In genomic region chr5:43673083-43673482, GRCm38 (mm10) we compare ENCODE assay signal across 8 mouse cellular contexts. TPM values are rescaled to one million over a fixed set of nuclear protein-coding genes. Genes with fewer than 3 reads are reported as not detected.
DNase-seq lines count a peak whose midpoint lies in the region; ATAC-seq and TF ChIP-seq lines count a peak whose summit lies in the region.

No protein-coding gene starts in this region.

- H3K27ac ChIP-seq in left cerebral cortex, adult 2 months, result peak overlapping the region; percentile 96
- H3K27ac ChIP-seq in forebrain, embryonic 11.5 days (ENCODE audit: low read depth, low read length), result no peak overlapping the region
- H3K27ac ChIP-seq in limb, embryonic 12.5 days, result peak overlapping the region; percentile 96
- peak overlapping the region; percentile 95 for H3K27ac ChIP-seq in neural tube, embryonic 15.5 days (replicated peaks)

- H3K4me1 ChIP-seq in forebrain, embryonic 11.5 days (replicated peaks; ENCODE audit: control insufficient read depth, insufficient read depth, low read length), result peaks cover 4% of the 10 kb centered on the region; the same call in 1 of the 2 replicates
- peaks cover 8% of the 10 kb centered on the region for H3K4me1 ChIP-seq in limb, embryonic 12.5 days (replicated peaks)
- peaks cover 12% of the 10 kb centered on the region for H3K4me1 ChIP-seq in neural tube, embryonic 15.5 days

- peak overlapping the region; percentile 79 for H3K9ac ChIP-seq in forebrain, embryonic 11.5 days (ENCODE audit: low read length)
- peak overlapping the region; percentile 66 for H3K9ac ChIP-seq in limb, embryonic 12.5 days (replicated peaks)
- peak overlapping the region; percentile 64 for H3K9ac ChIP-seq in neural tube, embryonic 15.5 days (replicated peaks)

- no peak for TF ChIP-seq CTCF in left cerebral cortex, adult 2 months (IDR thresholded peaks at IDR 0.05)

- no peaks in the 10 kb centered on the region; the same call in 1 of the 2 replicates for H3K36me3 ChIP-seq in forebrain, embryonic 11.5 days (ENCODE audit: control insufficient read depth, insufficient read depth, low read length)
- peaks cover 28% of the 10 kb centered on the region for H3K36me3 ChIP-seq in limb, embryonic 12.5 days
- H3K36me3 ChIP-seq in neural tube, embryonic 15.5 days, result 0 out of 2 replicates have a peak, but pooled peaks cover 4% of the 10 kb centered on the region

- H3K27me3 ChIP-seq in forebrain, embryonic 11.5 days (ENCODE audit: control insufficient read depth, insufficient read depth, low read length), result no peaks in the 10 kb centered on the region
- no peaks in the 10 kb centered on the region for H3K27me3 ChIP-seq in limb, embryonic 12.5 days
- H3K27me3 ChIP-seq in neural tube, embryonic 15.5 days (replicated peaks), result no peaks in the 10 kb centered on the region

- peak; percentile 5; the same call in 1 of the 2 replicates for ATAC-seq in forebrain, embryonic 11.5 days (replicated peaks; ENCODE audit: low FRiP score)
- no peak for ATAC-seq in limb, embryonic 12.5 days (ENCODE audit: insufficient number of reproducible peaks, insufficient read depth, low FRiP score, low TSS enrichment, low read depth)
- ATAC-seq in neural tube, embryonic 15.5 days (ENCODE audit: low FRiP score), result no peak

- intact Hi-C loops in left cerebral cortex, adult 2 months (cut with DNase I), result loop anchor here (5.0 to 10.0 kb wide), 3 partner anchors 152 to 594 kb away; partner anchors contain the start of gene Fbxl5
- intact Hi-C loops in left cerebral cortex, postnatal 25 days (cut with DNase I), result loop anchor here (5.0 to 10.0 kb wide), 3 partner anchors 164 to 1762 kb away; no protein-coding TSS in a partner anchor

- H3K4me3 ChIP-seq in left cerebral cortex, adult 2 months, result peak overlapping the region; percentile 66
- peak overlapping the region; percentile 44; the same call in 1 of the 2 replicates for H3K4me3 ChIP-seq in forebrain, embryonic 11.5 days (ENCODE audit: low read depth, low read length)
- peak overlapping the region; percentile 47 for H3K4me3 ChIP-seq in limb, embryonic 12.5 days (replicated peaks)
- H3K4me3 ChIP-seq in neural tube, embryonic 15.5 days (replicated peaks), result peak overlapping the region; percentile 57

- H3K4me2 ChIP-seq in forebrain, embryonic 11.5 days (ENCODE audit: low read depth, low read length, severe bottlenecking), result peak overlapping the region; percentile 60
- H3K4me2 ChIP-seq in limb, embryonic 12.5 days, result peak overlapping the region; percentile 68
- H3K4me2 ChIP-seq in neural tube, embryonic 15.5 days, result peak overlapping the region; percentile 76

- no peak for DNase-seq in left cerebral cortex, adult 2 months (ENCODE audit: extremely low spot score in 1 of 2, low spot score in 2 of 2)
- no peak for DNase-seq in left cerebral cortex, postnatal 25 days (ENCODE audit: low spot score in 2 of 2)
- DNase-seq in forebrain, embryonic 11.5 days (ENCODE audit: low spot score), result no peak
- no peak for DNase-seq in adrenal gland, adult 18-20 months (ENCODE audit: low spot score in 2 of 2)
- no peak for DNase-seq in urinary bladder, postnatal 10 days (ENCODE audit: low spot score)
- no peak for DNase-seq in MN1 (ENCODE audit: low spot score)

- WGBS in forebrain, embryonic 11.5 days, result 72% methylated on average over 2 of the region's 2 CpGs
- 82% methylated on average over 2 of the region's 2 CpGs for WGBS in limb, embryonic 12.5 days
- 78% methylated on average over 2 of the region's 2 CpGs for WGBS in neural tube, embryonic 15.5 days

- H3K9me3 ChIP-seq in forebrain, embryonic 11.5 days (ENCODE audit: control insufficient read depth, low read length), result no peaks in the 10 kb centered on the region
- H3K9me3 ChIP-seq in limb, embryonic 12.5 days, result no peaks in the 10 kb centered on the region
- no peaks in the 10 kb centered on the region for H3K9me3 ChIP-seq in neural tube, embryonic 15.5 days (replicated peaks)

RNA-seq across cellular contexts. Expression of gene Cc2d2a, which starts 10.9 kb away (rescaled TPM):
- total RNA-seq in left cerebral cortex, adult 2 months (2021), result 10 to 100 TPM; 17.6 to 19.9 TPM
- total RNA-seq in left cerebral cortex, postnatal 25 days (2021), result 10 to 100 TPM; 13.3 to 13.5 TPM
- 8.1 and 9.2 TPM in 2 replicates for polyA plus RNA-seq in forebrain, embryonic 11.5 days (2014; fragmentation: Nextera tagmentation; extraction: Ambion mirVana)
- polyA plus RNA-seq in limb, embryonic 12.5 days (2016; fragmentation: Nextera tagmentation; extraction: Ambion mirVana), result 11.1 and 12.3 TPM in 2 replicates
- polyA plus RNA-seq in neural tube, embryonic 15.5 days (2015; fragmentation: Nextera tagmentation; extraction: Ambion mirVana), result 7.6 and 8.4 TPM in 2 replicates
- 10 to 100 TPM; 10.5 to 11.0 TPM for total RNA-seq in adrenal gland, adult 18-20 months (2021)
